Mouse (Mus musculus) intestine, embryonic 14.5 days (tissue): ENCODE results near the gene Gsk3b. TPM values are rescaled to one million over a fixed set of nuclear protein-coding genes. Genes with fewer than 3 reads are reported as not detected.

ENCODE experiments used
- ATAC-seq: fragments of 200-750 bp; cut with Nextera tagmentation; replicated peaks from 2 replicates; pipeline ENCODE4 v1.8.0; 2017; ENCODE audit warnings: low read depth, moderate number of reproducible peaks, moderate TSS enrichment, moderate library complexity; ENCODE audit not compliant: low FRiP score, low TSS enrichment
- DNase-seq: peaks from one replicate; pipeline ENCODE4 v3.0.0-alpha.2; 2018; ENCODE audit warnings: low spot score
- H3K27ac ChIP-seq: fragments of 300-500 bp; sonication (generic); 2 replicates; pipeline ENCODE4 v1.5.1; 2014; ENCODE audit warnings: low read depth, mild to moderate bottlenecking, control low read depth
- H3K27me3 ChIP-seq: fragments of 300-500 bp; sonication (generic); replicated peaks from 2 replicates; pipeline ENCODE4 v1.6.1; 2014; ENCODE audit warnings: low read length, control low read depth; ENCODE audit not compliant: control insufficient read depth, insufficient read depth
- H3K36me3 ChIP-seq: fragments of 300-500 bp; sonication (generic); 2 replicates; pipeline ENCODE4 v1.6.1; 2014; ENCODE audit warnings: low read length, control low read depth; ENCODE audit not compliant: control insufficient read depth, insufficient read depth
- H3K4me1 ChIP-seq: fragments of 300-500 bp; sonication (generic); replicated peaks from 2 replicates; pipeline ENCODE4 v1.6.1; 2014; ENCODE audit warnings: low read length, control low read depth, mixed read lengths; ENCODE audit not compliant: control insufficient read depth, insufficient read depth
- H3K4me2 ChIP-seq: fragments of 300-500 bp; sonication (generic); 2 replicates; pipeline ENCODE4 v1.6.1; 2014; ENCODE audit warnings: low read length
- H3K4me3 ChIP-seq: fragments of 300-500 bp; sonication (generic); 2 replicates; pipeline ENCODE4 v1.5.1; 2014; ENCODE audit warnings: low read depth, low read length, control low read depth, mixed read lengths
- H3K9ac ChIP-seq: fragments of 300-500 bp; sonication (generic); 2 replicates; pipeline ENCODE4 v1.6.1; 2014; ENCODE audit warnings: mild to moderate bottlenecking, low read length
- H3K9me3 ChIP-seq: fragments of 300-500 bp; sonication (generic); 2 replicates; pipeline ENCODE4 v1.6.1; 2016; ENCODE audit warnings: low read length, control low read depth; ENCODE audit not compliant: control insufficient read depth
- WGBS: fragments of 180-500 bp; shearing (Covaris S2); extraction: QIAGEN DNeasy Blood & Tissue Kit; methylation state at CpG from one replicate; pipeline ENCODE4 v1.1.7; 2014; 5-methylcytosine and 5-hydroxymethylcytosine counted together
- polyA plus RNA-seq: library from polyadenylated mRNA; unstranded; fragments of >200 nt; fragmentation: Nextera tagmentation; extraction: Ambion mirVana; gene quantifications from 2 replicates; pipeline ENCODE4 v1.2.1, GENCODE M21; 2014

The Gsk3b gene
- polyA plus RNA-seq, 1 experiment from 2014 or later = 63.9 TPM

- WGBS = 75% methylated on average over 4 of the region's 4 CpGs
- no peak overlapping the region for H3K9ac ChIP-seq
- H3K27me3 ChIP-seq = no peaks in the 10 kb centered on the region
- H3K36me3 ChIP-seq = peaks cover 8% of the 10 kb centered on the region; the same call in 1 of the 2 replicates
- H3K4me2 ChIP-seq = no peak overlapping the region
- ATAC-seq = no peak
- no peaks in the 10 kb centered on the region for H3K4me1 ChIP-seq
- H3K27ac ChIP-seq = no peak overlapping the region
- no peak for DNase-seq
- H3K9me3 ChIP-seq = no peaks in the 10 kb centered on the region
- no peak overlapping the region for H3K4me3 ChIP-seq
Observed at GRCm38 (mm10) chr16:38144898-38145297, 56.1 kb downstream of the Gsk3b start.

GRCm38 (mm10) chr16:38150555-38150954 lies 61.8 kb downstream of the Gsk3b start:
- DNase-seq = no peak
- no peaks in the 10 kb centered on the region for H3K4me1 ChIP-seq
- H3K27ac ChIP-seq = no peak overlapping the region
- H3K9me3 ChIP-seq = peaks cover 2% of the 10 kb centered on the region; the same call in 1 of the 2 replicates
- no peak overlapping the region for H3K4me2 ChIP-seq
- H3K4me3 ChIP-seq = no peak overlapping the region
- no peaks in the 10 kb centered on the region for H3K36me3 ChIP-seq
- ATAC-seq = no peak
- H3K9ac ChIP-seq = no peak overlapping the region
- H3K27me3 ChIP-seq = no peaks in the 10 kb centered on the region

- no peak overlapping the region for H3K9ac ChIP-seq
- DNase-seq (no peak), ATAC-seq (no peak)
- H3K4me2 ChIP-seq = no peak overlapping the region
- no peak overlapping the region for H3K4me3 ChIP-seq
- H3K36me3 ChIP-seq = no peaks in the 10 kb centered on the region
- WGBS = 91% methylated on average over 7 of the region's 7 CpGs
- no peak overlapping the region for H3K27ac ChIP-seq
- no peaks in the 10 kb centered on the region for H3K27me3 ChIP-seq
- H3K9me3 ChIP-seq = peaks cover 2% of the 10 kb centered on the region; the same call in 1 of the 2 replicates
- H3K4me1 ChIP-seq = no peaks in the 10 kb centered on the region
Observed at GRCm38 (mm10) chr16:38157854-38158622, 69.2 kb downstream of the Gsk3b start.

- no peak overlapping the region for H3K9ac ChIP-seq
- no peak overlapping the region for H3K27ac ChIP-seq
- H3K4me2 ChIP-seq = no peak overlapping the region
- no peak for ATAC-seq
- H3K27me3 ChIP-seq = no peaks in the 10 kb centered on the region
- no peaks in the 10 kb centered on the region for H3K9me3 ChIP-seq
- H3K4me3 ChIP-seq = no peak overlapping the region
- no peaks in the 10 kb centered on the region for H3K36me3 ChIP-seq
- H3K4me1 ChIP-seq = no peaks in the 10 kb centered on the region
- 70% methylated on average over 3 of the region's 3 CpGs for WGBS
- DNase-seq = no peak
Observed at GRCm38 (mm10) chr16:38162019-38162418, 73.2 kb downstream of the Gsk3b start.

GRCm38 (mm10) chr16:38164811-38165591 lies 76.2 kb downstream of the Gsk3b start:
- no peaks in the 10 kb centered on the region for H3K4me1 ChIP-seq
- H3K27me3 ChIP-seq = no peaks in the 10 kb centered on the region
- 96% methylated on average over 7 of the region's 7 CpGs for WGBS
- no peak overlapping the region for H3K27ac ChIP-seq
- no peaks in the 10 kb centered on the region for H3K9me3 ChIP-seq
- no peak for ATAC-seq
- H3K4me3 ChIP-seq = no peak overlapping the region
- no peak overlapping the region for H3K4me2 ChIP-seq
- DNase-seq = no peak
- no peaks in the 10 kb centered on the region for H3K36me3 ChIP-seq
- no peak overlapping the region for H3K9ac ChIP-seq

- no peak overlapping the region for H3K4me2 ChIP-seq
- ATAC-seq (no peak), DNase-seq (no peak)
- no peaks in the 10 kb centered on the region for H3K27me3 ChIP-seq
- no peak overlapping the region for H3K4me3 ChIP-seq
- peaks cover 14% of the 10 kb centered on the region for H3K36me3 ChIP-seq
- H3K4me1 ChIP-seq = peaks cover 6% of the 10 kb centered on the region; the same call in 1 of the 2 replicates
- H3K27ac ChIP-seq = no peak overlapping the region
- H3K9ac ChIP-seq = no peak overlapping the region
- WGBS = 91% methylated on average over 5 of the region's 5 CpGs
- H3K9me3 ChIP-seq = no peaks in the 10 kb centered on the region
Observed at GRCm38 (mm10) chr16:38168971-38169370, 80.2 kb downstream of the Gsk3b start.

- Histone ChIP-seq H3K27me3 (no peaks in the 10 kb centered on the region), H3K9me3 (no peaks in the 10 kb centered on the region), H3K27ac (no peak overlapping the region), H3K36me3 (peaks cover 7% of the 10 kb centered on the region; the same call in 1 of the 2 replicates), H3K4me1 (peaks cover 6% of the 10 kb centered on the region; the same call in 1 of the 2 replicates), H3K4me3 (no peak overlapping the region), H3K4me2 (no peak overlapping the region), H3K9ac (no peak overlapping the region)
- no peak for ATAC-seq
- WGBS = 89% methylated on average over 4 of the region's 4 CpGs
- DNase-seq = no peak
Observed at GRCm38 (mm10) chr16:38179150-38179549, 90.3 kb downstream of the Gsk3b start.

GRCm38 (mm10) chr16:38181421-38181820 lies 92.6 kb downstream of the Gsk3b start:
- H3K4me3 ChIP-seq = no peak overlapping the region
- no peaks in the 10 kb centered on the region for H3K27me3 ChIP-seq
- peaks cover 6% of the 10 kb centered on the region; the same call in 1 of the 2 replicates for H3K4me1 ChIP-seq
- H3K36me3 ChIP-seq = peaks cover 20% of the 10 kb centered on the region
- no peak overlapping the region for H3K9ac ChIP-seq
- H3K27ac ChIP-seq = peak overlapping the region; percentile 38; the same call in 1 of the 2 replicates
- ATAC-seq = no peak
- H3K4me2 ChIP-seq = no peak overlapping the region
- no peaks in the 10 kb centered on the region for H3K9me3 ChIP-seq
- WGBS = 50% methylated on average over 8 of the region's 8 CpGs
- DNase-seq = no peak
